Mouse (Mus musculus) liver (tissue): ENCODE measurements around the gene Lyl1.
A peak's percentile ranks its signal among the peaks of the same experiment; 100 is the strongest.

Experiments used
- DNase-seq: peaks from one replicate; pipeline ENCODE4 v3.0.0-alpha.2; 2020; ENCODE audit warnings: mixed read lengths

Gene Lyl1

DNA sequence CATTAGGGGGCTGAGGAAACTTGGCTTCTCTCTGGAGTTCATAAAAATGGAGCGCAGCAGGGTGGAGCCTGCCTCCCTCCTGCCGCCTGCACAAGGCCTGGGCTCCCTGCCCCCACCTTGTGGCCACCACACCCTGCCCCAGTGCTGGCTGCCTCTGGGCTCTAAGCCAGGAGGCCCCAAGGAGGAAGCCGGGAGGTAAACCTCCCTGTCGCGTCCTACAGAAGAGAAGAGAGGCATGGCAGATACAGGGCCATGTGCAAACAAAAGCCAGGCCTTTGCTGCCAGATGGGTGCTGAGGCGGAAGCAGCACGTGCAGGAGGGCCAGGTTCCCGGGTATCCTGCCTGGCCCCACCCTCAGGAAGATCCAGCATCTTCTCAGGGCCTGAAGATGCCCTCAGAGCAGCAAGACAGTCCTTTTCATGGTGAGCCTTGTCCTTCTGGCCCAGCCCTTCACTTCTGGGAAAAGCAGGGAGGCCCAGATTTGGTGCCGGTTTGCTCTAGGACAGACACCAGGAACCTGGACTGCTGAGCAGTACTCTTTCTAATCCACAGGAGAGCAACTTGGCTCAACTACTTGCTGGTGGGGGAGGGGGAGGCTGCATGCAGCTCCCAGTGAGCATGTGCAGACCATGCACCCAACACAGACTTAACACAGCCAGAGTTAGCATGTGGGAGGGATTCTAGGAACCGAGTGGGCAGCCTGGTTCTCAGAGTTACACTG lies 21.8 kb downstream of the Lyl1 start, which contains the start of gene G430095P16Rik:
TSS of gene G430095P16Rik (plus strand) at position 158 of the 721 bp plus-strand sequence.
- peak; percentile 94 for DNase-seq

DNA sequence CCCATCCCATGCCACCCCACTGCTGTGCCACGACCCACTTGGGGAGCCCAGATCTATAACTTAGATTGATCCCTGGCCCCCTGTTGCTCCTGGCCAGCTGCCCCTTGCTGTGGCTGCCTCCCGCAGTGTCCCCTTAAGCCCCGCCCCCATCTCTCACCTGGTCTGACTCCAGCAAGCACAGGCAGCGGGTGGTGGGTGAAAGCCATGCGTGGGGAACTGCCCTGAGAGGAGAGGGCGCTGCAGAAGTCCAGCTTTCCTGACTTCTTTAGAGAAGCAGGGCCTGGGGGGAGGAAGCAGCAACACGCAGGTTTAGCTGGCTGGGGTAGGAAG lies 22.3 kb downstream of the Lyl1 start:
- peak; percentile 91 for DNase-seq

DNA sequence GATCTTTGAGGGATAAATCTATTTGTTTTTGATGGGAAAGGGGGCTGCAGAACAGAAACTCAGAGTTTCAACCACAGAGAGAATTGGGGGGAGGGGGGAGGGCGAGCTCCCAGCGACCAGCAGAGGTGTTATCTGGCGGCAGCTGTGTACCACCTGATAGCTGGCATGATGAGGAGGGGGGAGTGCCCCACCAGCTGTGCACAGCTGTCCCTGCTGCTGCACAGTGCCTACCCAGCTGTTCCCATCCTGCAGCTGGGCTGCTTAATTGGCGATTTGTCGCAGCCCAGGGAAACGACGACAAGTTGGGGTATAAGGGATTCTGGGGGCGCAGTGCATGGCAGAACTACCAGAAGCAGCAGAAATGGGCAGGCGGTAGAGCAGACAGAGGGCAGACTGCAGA lies 23.4 kb downstream of the Lyl1 start:
- peak; percentile 71 for DNase-seq

DNA sequence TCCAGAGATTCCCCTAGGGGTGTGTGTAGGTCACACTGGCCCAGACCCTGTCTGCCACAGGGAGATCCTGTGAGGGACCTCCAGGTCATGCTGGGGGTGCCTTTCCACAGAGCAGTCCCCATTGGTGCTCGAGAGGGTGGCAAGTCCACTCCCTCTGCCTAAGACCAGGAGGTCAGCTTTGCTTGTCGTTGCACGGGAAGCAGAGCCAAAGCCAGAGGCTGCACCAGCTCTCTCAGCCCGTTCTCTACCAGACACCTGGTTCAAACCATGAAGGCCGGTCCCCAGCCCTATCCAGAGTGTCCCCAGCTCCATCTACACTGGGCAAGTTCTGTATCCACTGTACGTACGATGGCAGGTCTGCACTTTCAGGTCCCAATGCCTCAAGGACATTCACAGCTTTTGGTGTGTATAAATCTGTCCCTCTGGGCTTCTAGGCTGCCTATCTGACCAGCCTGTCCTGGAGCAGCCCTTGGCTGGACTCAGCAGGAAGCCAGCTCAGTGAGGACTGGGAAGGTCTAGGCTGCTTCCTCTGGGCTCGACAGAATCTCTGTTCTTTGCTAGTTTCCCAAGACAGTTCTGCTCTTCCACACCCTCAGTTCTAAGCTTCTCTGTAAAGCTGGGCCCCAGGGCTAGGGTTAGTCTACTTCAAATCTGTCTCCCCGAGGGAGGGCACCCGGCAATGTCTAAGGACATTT lies 24.1 kb downstream of the Lyl1 start:
- no peak for DNase-seq

DNA sequence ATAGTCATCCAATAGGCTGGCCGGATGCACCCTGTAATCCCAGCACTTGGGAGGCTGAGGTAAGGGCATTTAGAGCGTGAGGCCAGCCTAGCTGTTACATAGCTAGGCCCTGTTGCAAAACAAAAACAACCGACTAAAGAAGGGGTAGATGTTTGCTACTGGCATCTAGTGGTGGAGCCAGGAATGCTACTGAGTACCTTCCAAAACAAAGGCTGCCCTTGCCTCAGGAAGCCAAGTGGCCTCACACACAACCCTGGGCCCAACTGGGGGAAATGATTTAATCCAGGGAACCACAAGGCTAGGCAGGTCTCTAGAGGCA lies 24.6 kb downstream of the Lyl1 start:
- DNase-seq: peak; percentile 52

DNA sequence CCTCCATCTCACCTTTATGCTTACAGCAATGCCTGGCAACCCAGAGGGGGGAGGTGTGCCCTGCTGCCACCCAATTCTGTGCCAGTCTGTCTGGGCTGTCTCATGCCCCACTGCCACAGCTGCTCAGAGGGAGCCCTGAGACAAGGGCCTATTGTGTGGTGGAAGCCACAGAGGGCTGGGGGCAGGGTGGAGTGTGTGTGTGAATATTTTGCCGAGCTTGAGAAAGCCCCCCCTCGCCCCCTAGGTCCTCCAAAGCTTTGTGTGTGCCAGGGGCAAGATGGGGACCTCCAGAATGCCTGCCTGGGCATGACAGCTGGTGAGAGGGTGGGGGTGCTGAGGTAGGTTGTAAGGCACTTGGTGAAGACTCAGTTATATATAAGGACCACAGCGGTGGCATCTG lies 27.2 kb downstream of the Lyl1 start:
- DNase-seq: no peak

DNA sequence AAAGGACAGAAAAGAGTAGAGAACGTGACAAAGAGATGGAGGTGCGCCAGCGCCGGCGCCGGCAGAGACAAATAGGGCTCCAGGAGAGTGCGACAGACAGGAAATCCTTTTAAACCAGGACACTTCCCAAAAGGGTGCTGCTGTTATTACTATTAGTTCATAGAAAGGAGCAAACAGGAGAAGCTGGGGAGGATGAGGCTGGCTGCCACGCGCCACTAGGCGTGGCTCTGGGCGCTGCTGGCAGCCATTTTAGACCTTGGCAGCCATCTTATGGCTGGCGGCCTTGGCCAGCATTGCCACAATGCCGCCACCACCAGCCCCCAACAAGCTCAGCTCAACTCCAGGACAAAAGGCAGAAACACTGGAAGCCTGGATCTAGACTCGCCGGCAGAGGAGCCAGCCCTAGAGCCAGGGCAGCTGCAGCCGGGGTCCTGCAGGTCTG lies 28.7 kb downstream of the Lyl1 start:
- peak; percentile 45 for DNase-seq

DNA sequence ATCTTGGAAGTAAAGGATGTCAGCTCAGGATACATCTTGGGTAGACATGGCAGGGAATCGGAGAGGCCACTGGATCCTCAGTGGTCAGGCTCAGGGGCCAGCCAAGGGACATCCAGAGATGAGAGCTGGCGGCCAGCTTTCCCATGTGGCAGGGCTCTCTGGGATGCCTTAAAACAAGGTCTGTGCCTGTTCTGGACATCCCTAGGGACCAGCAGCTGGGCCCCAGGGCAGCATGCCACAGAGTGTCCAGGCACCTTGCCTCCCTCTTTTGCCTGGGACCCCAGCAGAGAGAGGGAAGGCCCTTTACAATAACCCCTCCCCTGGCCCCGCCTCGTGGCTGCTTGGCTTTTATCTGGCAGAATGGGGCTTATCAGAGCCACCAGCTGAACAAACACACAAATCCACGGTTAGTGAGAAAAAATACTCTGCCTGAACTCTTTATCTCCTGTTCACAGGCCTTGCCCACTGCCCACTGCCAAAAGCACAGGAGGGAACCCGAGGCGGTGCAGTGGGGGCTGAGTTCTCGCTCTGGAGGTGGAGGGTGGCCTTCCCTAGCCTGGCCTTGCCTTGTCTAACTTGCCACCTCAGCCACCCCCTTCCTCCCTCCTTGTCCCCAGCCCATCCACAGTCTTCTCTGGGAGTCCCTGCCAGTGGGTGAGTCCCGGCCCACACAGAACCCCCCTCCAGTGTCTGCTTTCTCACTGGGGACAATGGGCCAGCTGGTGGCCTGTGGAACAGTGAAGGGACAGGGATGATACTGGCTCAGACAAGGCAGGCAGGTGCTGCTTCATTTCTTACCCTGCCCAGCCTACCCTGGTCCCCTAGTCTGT lies 29.5 kb downstream of the Lyl1 start:
- peak; percentile 97 for DNase-seq

DNA sequence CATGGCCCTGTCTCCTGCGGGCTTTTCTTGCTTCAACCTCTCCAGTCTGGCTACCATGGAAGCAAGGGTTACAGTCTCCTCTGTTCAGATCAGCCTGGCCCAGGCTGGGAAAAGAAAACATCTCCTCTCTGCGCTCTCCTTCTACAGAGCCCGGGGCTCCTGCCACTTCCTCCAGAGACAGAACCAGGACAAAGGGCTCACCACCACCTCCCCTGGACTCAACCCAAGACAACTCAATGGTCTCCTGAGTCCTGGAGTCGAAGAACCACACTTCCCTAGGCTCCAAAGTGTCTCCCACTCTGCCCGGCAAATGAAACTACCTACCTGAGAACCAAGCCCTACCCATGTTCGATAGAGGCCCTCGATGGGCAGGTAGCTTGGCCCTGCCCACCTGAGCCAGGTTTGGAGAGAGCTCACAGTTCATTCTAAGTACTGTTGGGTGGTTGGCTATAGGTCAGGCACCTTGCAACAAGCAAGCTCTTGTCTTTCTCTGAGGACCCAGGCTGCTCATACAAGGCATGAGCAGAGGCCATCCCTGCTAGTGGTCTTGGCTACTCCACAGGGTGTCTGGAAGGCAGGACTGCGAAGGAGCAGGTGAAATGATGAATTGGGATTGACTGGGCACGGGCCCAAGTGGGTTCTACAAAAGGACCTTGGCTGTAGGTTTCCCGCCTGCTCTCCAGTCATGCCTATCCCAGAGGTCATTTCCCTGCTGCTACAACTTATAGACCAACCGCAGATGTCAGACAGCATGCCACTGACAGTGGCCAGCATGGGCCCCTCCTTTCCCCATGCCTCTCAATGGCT lies 30.3 kb downstream of the Lyl1 start:
- DNase-seq: no peak

DNA sequence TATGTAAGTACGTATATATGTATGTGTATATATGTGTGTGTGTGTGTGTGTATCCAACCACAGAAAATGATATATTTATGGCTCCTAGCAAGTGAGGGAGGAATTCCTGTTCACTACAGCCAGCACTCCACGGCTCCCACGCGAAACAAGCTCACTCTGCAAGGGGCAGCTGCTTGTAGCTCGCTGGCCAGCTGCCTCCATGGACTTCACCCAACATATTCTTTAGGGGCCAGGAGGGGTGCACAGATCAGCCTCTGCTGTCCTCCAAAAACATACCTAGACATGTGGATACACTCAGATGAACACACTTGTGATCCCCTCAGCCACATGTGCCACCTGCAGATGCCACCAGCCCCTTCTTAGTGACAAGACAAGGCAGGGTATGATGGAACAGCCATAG lies 31.3 kb downstream of the Lyl1 start:
- DNase-seq: no peak

DNA sequence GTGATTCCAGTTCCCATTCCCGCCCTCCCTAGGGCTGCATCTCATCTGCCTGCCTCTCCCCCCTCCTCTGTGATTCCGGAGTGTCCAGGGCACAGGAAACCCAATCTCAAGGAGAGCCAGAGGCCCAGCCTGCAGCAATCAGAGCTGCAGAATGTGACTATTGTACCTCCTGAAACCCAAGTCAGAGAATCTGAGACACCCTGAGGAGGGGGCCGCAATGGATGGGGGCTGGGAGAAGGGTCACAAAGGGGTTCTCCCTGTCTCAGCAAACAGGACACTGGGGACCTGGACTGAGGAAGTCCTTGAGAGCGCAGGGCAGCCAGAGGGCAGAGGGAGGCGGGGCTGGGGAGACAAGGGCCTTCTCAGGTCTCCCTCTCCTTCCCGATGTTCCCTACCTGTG lies 31.7 kb downstream of the Lyl1 start:
- no peak for DNase-seq

DNA sequence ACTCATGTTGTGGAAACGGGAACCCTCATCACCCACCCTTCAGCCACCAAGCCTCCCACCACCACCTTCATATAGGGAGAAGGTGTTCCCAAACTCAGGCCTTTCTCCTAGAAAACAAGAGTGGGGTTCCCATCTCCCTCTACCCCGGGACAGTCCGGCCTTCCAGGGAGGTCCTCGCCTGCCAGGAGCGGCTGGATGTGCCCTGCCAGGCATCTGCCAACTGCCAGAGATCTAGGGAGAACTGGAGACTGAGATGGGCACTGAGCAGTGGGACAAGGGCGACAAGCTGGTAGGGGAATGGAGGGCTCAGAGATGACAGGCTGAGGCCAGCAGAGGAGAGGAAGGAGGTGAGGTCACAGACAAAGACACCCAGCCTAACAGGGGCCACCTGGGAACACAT lies 32.7 kb downstream of the Lyl1 start:
- DNase-seq: no peak

DNA sequence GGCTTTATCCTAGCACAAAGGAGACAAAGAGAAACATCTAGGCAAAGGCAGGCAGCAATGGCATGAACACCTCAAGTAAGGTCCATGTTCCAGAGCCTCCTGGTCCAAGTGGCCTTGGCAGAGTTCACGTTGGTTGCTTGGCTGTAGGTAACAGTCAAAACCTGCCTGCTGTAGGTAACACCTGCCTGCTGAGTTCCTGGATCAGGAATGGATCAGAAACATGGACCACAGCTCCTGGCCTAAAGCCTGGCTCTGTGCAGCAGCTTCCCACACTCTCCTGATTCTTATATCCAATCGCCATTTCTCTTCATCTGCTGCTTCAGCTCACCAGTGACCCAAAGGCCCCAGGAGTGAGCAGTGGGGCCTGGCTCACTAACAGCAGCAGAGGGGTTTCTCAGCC lies 33.4 kb downstream of the Lyl1 start:
- DNase-seq: no peak

DNA sequence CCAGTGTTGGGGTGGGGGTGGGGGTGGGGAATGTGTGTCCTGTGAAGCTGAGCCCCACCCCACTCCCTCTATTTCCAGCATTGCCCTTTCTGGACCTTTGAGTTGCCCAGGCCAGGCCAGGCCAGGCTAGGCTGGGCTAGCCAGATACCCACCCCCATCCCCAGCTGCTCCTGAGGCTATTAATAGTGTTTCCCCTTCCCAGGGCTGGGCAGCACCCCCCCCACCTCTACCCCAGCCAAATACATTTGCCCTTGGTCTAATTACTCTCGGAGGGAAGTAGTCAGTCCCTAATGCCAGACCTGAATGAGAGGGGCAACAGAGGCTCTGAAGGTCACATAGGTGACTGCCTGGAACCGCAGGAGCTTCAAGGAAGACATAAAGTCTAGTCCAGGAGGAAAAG lies 34.3 kb downstream of the Lyl1 start:
- DNase-seq: no peak

DNA sequence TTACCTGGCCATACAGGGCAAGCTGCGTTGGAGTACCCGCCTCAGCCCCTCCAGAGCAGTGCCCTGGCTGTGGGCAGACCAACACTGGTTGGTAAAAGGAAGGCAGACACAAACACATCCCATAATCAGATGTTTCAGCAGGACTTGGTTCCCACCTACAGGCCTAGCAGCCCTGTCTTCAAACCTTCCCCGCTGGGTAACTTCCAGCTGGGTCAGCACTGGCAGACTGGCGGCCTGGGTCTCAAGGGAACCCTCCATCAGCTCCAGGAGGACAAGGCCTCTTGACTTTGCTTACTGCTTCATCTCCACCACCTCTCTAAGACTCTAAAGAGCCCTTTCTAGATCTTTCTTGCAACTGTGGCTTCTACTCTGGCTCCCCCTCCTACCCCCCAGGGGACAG lies 35.3 kb downstream of the Lyl1 start:
- DNase-seq: no peak

DNA sequence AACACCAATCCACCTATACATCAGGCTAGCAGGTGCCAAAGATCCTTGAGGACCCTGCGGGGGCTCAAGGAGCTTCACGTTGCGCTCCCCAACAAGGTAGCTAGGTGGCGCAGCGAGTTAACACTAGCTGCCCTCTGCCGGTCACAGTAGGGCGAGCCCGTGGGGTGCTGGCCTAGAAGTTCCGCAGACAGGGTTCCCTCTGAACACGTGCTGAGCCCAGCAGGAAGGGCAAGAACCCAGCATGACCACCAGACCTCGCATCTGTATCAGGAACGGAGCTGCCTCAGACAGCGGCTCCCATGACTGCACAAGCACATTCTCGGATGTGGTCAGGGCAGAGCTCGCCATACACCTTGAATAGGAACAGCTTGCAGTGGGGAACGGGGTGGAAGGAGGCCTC lies 36.4 kb downstream of the Lyl1 start:
- DNase-seq: peak; percentile 89

DNA sequence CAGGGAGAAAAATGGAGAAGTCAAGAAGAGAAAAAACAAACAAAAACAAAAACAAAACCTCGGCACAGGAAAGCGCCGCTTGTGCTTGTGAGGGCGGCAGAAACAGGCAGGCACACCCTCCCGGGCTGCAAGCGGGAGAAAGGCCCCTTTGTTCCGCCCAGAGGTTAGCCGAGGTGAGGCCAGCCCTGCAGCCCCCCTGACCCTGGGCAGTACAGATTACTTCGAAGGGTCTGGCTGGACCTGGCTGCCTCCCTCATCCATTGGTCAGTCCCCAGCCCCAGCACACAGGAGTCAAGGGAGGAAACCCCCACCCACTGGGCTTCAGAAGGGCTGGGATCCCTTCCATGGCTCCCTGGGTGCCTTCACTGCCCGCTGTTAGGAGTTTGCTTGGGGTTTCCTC lies 37.0 kb downstream of the Lyl1 start:
- DNase-seq: peak; percentile 29

DNA sequence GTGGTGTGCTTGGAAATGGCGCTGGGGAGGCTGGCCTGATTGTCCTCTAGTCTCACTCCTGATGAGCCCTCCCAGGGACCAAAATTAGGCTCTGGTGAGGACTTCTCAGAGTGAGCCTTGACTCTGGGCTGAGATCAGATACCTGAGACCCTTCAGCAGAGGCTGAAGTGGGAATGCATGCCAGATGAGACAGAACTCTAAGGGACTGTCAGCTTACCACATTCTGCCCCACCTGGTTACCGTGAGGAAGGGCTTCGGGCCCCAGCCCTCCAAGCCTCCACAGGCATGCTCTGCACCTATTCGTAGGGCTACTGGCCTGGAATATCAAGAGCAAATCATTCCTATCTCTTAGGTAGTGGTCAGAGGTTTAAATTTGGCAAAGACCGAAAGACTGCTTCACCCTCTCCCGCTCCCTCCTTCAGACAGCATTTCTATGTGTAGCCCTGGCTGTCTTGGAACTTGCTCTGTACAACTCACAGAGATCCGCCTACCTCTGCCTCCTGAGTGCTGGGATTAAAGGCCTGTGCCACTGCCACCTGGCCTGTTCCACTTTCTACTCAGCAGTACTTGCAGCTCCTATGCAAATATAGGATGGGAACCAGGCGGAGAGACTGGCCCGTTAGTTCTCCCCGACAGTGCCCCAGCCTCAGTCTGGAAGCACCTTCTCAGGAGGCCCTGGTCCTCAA lies 37.6 kb downstream of the Lyl1 start:
- no peak for DNase-seq

DNA sequence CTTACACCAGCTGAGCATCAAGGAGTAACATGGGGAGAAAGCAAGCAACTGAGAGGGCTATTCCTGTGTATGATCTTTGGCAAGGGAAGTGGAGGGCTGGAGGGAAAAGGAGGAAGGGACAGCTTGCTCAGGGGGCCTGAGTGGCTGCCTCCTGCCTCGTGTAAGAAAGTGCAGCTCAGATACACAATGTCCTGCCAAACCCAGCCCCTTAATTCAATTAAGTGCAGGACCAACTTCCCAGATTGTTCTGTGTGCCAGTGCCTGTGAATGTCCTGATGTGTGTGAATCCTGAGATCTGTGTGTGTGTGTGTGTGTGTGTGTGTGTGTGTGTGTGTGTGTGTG lies 38.1 kb downstream of the Lyl1 start:
- no peak for DNase-seq

DNA sequence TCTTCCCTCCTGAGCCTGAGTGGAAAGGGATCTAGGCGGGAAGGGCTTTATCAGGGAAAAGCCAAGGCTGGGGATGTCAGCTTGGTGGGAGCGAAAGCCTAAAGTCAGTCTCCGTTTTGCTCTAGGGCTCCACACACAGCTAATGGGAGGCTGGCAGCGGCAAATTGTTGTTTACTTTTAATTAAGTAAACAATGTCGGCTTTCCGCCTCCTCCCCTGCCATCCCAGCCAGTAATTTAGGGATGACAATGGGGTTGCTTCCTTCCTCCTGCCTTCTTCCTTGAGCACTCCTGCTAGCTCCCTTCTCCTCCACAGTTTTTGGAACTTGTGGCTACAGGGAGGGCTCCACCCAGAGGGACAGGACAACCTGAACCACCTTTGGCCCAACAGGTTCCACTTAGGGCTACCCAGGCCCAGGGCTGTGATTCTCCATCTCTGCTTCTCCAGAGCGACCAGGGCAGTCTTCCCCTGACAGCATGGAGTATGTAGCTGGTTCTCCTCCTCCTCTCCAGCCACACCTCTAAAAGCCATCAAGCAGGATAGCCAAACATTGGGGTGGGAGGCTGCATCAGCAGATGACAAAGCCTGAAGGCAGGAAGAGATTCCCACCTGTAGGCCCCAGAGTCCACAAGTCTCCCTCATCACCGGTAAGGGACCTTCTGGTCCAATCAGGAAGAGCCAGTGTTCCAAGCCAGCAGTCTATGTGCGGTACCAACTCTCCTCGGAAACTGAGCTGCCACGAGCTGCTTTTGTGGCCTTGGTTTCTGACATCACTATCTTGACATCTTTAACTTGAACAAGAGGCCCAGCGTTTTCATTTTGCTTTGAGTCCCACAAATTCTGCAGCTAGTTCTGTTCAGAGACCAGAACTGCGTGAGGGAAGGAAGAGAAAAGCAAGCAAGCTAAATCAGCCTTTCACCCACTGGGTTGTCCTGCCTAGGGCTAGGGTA lies 39.9 kb downstream of the Lyl1 start:
- no peak for DNase-seq
